Mouse (Mus musculus): Measurements from ENCODE around the gene Rtl8b. TPM values are rescaled to one million over a fixed set of nuclear protein-coding genes. Genes with fewer than 3 reads are reported as not detected.
A peak's percentile ranks its signal among the peaks of the same experiment; 100 is the strongest.

Gene Rtl8b
- 78.5 and 82.8 TPM in 2 replicates for polyA plus RNA-seq (2015; fragmentation: Nextera tagmentation; extraction: Ambion mirVana)

DNA sequence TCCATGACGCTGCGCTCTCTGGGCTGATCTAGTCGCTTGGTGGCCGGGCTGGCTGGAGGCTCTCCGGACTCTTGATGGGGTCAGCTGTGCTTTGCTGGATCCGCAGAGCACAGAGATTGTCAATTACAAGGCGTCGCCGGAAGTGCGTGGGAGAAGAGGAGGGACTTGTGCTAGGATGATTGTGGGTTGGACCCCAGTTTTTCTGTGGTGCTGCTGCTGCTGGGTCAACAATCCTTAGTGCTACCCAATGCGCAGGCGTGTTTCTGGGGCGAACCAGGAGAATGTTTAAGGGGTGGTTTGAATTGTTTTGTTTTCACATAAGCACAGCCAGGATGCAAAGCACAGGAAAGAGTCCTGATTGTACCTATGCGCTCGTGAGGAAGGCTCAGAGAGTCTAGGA lies at the start of gene Rtl8b:
Gene Rtl8b, minus strand, starts transcription at position 115 of the 400 bp plus-strand sequence.
- no peak within 1 kb of the TSS for H3K9ac ChIP-seq (ENCODE audit: low read depth, low read length)
- 27% methylated on average over 12 of the region's 15 CpGs for WGBS

DNA sequence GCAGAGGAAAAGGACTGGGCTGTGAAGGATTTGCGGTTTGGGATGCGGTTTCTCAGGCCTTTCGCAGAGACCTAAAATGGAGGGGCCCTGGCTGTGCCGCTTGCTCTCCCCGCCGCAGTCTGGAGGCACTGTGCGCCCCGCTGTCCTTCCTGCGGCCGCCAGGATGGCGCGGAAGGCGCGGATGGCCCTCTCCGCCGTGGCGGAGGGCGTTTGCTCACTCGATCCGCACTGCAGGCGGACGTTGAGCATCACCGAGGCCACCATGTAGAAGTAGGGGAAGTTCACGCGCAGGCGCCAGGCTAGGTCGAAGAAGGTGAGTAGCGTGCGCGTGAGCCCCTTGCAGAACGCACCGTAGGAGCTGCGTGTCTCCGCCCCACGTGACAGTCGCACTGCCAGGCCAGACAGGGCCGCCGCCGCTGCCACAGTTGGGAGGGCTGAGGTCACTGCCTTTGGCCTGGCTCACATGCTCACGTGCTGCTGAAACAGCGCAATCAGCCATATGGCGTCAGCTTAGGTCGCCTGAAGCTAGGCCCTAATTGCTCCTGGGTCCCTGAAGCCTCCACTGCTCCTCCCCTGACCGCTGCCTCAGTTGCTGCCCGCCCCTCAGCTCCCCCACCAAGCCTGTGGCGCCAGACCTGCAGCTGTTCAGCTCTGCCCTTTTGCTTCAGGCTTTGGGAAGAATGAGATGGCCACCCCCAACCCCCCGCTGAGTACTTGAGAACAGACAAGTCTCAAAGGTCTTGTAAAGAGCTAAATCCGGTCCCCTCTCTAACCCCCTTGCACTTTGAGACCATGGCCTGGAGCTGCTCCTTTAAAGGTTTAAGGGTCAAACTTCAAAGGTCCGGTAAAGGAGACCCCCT lies 46.3 kb upstream of the Rtl8b start:
- no peak overlapping the region; the same call in 1 of the 2 replicates for H3K4me3 ChIP-seq (replicated peaks; ENCODE audit: low read depth, low read length)
- H3K27me3 ChIP-seq (ENCODE audit: insufficient read depth, low read length), result no peaks in the 10 kb centered on the region
- H3K4me2 ChIP-seq (ENCODE audit: low read length), result peak overlapping the region; percentile 45
- 26% methylated on average over 49 of the region's 49 CpGs for WGBS
- H3K9me3 ChIP-seq (replicated peaks; ENCODE audit: low read length), result no peaks in the 10 kb centered on the region
- ATAC-seq (replicated peaks; ENCODE audit: low FRiP score, low read depth), result peak; percentile 85
- no peaks in the 10 kb centered on the region for H3K4me1 ChIP-seq (replicated peaks; ENCODE audit: insufficient read depth, low read length)
- no peak for DNase-seq (ENCODE audit: low spot score)
- no peak for TF ChIP-seq CTCF (IDR thresholded peaks at IDR 0.05; ENCODE audit: low read depth)
- H3K36me3 ChIP-seq (ENCODE audit: insufficient read depth, low read length), result no peaks in the 10 kb centered on the region
- H3K27ac ChIP-seq, result no peak overlapping the region
- 0 out of 2 replicates have a peak overlapping the region, but pooled peaks have one; percentile 42 for H3K9ac ChIP-seq (ENCODE audit: low read depth, low read length)

More for the DNA sequence above, at the start of gene Rtl8b:
- no peaks in the 10 kb centered on the region for H3K9me3 ChIP-seq (replicated peaks; ENCODE audit: low read length)
- DNase-seq (ENCODE audit: low spot score) (peak; percentile 93), ATAC-seq (replicated peaks; ENCODE audit: low FRiP score, low read depth) (peak; percentile 92)
- H3K4me1 ChIP-seq (replicated peaks; ENCODE audit: insufficient read depth, low read length), result no peaks in the 10 kb centered on the region
- H3K27me3 ChIP-seq (ENCODE audit: insufficient read depth, low read length), result no peaks in the 10 kb centered on the region
- H3K27ac ChIP-seq, result no peak within 1 kb of the TSS; the same call in 1 of the 2 replicates
- H3K4me3 ChIP-seq (replicated peaks; ENCODE audit: low read depth, low read length), result peak within 1 kb of the TSS; percentile 17; the same call in 1 of the 2 replicates
- H3K36me3 ChIP-seq (ENCODE audit: insufficient read depth, low read length), result no peaks in the 10 kb centered on the region
- H3K4me2 ChIP-seq (ENCODE audit: low read length), result peak within 1 kb of the TSS; percentile 37
- TF ChIP-seq CTCF (IDR thresholded peaks at IDR 0.05; ENCODE audit: low read depth), result no peak

DNA sequence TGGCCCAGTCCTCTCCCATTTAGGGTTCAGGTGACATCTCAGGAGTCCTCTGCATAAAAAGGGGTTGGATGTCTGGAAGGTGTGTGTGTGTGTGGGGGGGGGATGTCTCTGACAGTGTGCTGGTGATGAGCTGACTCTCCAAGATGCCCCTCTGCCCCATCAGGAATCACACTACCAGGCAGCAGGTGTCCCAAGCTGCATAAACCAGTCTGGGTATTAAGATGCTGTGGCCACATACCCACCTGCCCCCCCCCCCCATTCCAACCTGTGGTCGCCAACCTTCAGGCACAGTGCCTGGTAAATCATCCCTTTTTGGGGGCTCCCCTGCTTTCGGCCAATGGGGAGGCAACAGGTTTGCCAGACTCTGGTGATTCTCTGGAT lies 45.7 kb upstream of the Rtl8b start:
- Histone ChIP-seq H3K27ac (no peak overlapping the region), H3K9ac (ENCODE audit: low read depth, low read length) (no peak overlapping the region), H3K27me3 (ENCODE audit: insufficient read depth, low read length) (no peaks in the 10 kb centered on the region), H3K36me3 (ENCODE audit: insufficient read depth, low read length) (no peaks in the 10 kb centered on the region), H3K4me3 (replicated peaks; ENCODE audit: low read depth, low read length) (no peak overlapping the region), H3K9me3 (replicated peaks; ENCODE audit: low read length) (no peaks in the 10 kb centered on the region), H3K4me2 (ENCODE audit: low read length) (peak overlapping the region; percentile 45), H3K4me1 (replicated peaks; ENCODE audit: insufficient read depth, low read length) (no peaks in the 10 kb centered on the region)
- DNase-seq (ENCODE audit: low spot score), result no peak
- TF ChIP-seq CTCF (IDR thresholded peaks at IDR 0.05; ENCODE audit: low read depth), result no peak
- WGBS, result 54% methylated on average over 2 of the region's 2 CpGs
- 0 out of 2 replicates have a peak, but pooled peaks have one; percentile 6 for ATAC-seq (replicated peaks; ENCODE audit: low FRiP score, low read depth)

DNA sequence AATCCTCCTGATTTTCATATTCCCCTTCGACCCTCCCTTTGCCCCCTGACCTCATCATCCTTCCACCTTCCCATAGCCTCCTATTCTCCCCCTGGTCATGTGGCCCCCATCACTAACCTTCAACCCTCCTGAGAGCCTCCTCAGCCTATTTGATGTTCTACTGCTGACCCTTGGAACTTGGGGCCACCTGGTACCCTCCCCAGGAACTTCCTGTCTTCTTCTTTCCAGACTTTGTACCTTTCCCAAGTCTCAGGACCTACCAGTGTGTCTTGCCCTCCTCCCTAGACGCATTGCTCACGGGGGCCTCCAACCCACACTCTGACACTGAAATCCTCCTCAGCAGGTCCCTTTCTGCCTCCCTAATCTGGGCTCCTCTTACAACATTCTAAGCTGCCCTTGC lies 32.5 kb upstream of the Rtl8b start:
- no peak overlapping the region for H3K4me2 ChIP-seq (ENCODE audit: low read length)
- H3K9me3 ChIP-seq (replicated peaks; ENCODE audit: low read length), result no peaks in the 10 kb centered on the region
- WGBS, result 77% methylated on average over 3 of the region's 3 CpGs
- H3K4me1 ChIP-seq (replicated peaks; ENCODE audit: insufficient read depth, low read length), result no peaks in the 10 kb centered on the region
- no peak overlapping the region for H3K4me3 ChIP-seq (replicated peaks; ENCODE audit: low read depth, low read length)
- no peak overlapping the region for H3K9ac ChIP-seq (ENCODE audit: low read depth, low read length)
- H3K27ac ChIP-seq, result no peak overlapping the region
- TF ChIP-seq CTCF (IDR thresholded peaks at IDR 0.05; ENCODE audit: low read depth), result no peak
- ATAC-seq (replicated peaks; ENCODE audit: low FRiP score, low read depth) (peak; percentile 71), DNase-seq (ENCODE audit: low spot score) (no peak)
- H3K27me3 ChIP-seq (ENCODE audit: insufficient read depth, low read length), result no peaks in the 10 kb centered on the region
- H3K36me3 ChIP-seq (ENCODE audit: insufficient read depth, low read length), result no peaks in the 10 kb centered on the region

DNA sequence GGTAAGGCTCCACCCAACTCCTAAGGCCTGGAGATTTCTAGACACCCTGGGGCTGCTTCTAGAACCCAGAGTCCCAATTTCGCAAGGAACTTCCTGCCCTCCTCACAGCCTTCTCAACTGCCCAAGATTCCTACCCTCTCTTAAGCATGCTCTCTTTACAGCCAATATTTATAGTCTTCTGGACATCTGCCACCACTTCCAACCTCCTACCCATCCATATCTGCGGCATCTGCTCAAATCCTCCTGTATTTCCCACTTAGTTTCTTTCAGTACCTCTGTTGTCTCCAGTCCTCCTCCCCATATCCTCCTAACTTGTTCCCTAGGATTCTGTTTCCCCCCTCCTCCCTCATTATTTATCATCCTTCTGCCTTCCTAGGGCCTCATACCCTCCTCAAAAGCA lies 29.0 kb upstream of the Rtl8b start:
- H3K9ac ChIP-seq (ENCODE audit: low read depth, low read length), result no peak overlapping the region
- no peaks in the 10 kb centered on the region for H3K4me1 ChIP-seq (replicated peaks; ENCODE audit: insufficient read depth, low read length)
- H3K4me3 ChIP-seq (replicated peaks; ENCODE audit: low read depth, low read length), result no peak overlapping the region
- H3K9me3 ChIP-seq (replicated peaks; ENCODE audit: low read length), result no peaks in the 10 kb centered on the region
- no peak for ATAC-seq (replicated peaks; ENCODE audit: low FRiP score, low read depth)
- no peak for TF ChIP-seq CTCF (IDR thresholded peaks at IDR 0.05; ENCODE audit: low read depth)
- DNase-seq (ENCODE audit: low spot score), result no peak
- WGBS, result 80% methylated on average over 2 of the region's 2 CpGs
- no peak overlapping the region for H3K4me2 ChIP-seq (ENCODE audit: low read length)
- no peak overlapping the region for H3K27ac ChIP-seq
- no peaks in the 10 kb centered on the region for H3K36me3 ChIP-seq (ENCODE audit: insufficient read depth, low read length)
- H3K27me3 ChIP-seq (ENCODE audit: insufficient read depth, low read length), result no peaks in the 10 kb centered on the region

DNA sequence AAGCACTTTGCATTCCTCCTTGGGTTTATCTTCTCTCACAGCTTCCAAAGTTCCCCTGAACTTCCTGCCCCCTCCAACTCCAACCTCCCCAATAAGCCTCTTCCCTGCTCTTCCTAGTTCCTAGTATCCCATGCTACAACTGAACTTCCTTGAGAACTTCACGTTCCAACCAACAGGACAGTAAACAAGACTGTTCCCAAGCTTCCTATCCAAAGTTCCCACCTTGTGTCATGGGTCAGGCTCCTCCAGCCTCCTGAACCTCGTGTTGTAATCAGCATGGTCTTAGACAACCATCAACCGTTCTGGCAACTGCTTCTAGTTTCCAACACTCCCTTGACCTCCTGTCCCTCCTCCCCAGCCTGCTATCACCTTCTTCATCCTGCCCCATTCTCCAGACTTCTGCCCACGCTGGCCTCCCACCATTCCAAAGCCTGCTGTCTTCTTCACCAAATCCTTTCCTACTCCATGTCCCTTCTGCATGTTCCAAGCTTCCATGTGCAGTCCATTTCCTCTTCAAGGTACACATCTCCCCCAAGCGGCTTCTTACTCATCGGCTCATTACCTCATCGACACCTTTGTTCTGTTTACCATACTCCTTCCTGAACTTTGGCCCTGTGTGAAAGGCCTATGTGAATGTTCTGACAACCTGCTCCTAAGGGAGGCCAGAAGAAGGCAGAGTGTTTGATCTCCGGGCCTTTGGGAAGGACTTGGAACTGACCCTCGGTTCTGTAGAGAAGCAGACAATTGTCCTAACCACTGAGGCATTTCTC lies 24.0 kb upstream of the Rtl8b start:
- DNase-seq (ENCODE audit: low spot score) (no peak), ATAC-seq (replicated peaks; ENCODE audit: low FRiP score, low read depth) (peak; percentile 71; the same call in 1 of the 2 replicates)
- Histone ChIP-seq H3K36me3 (ENCODE audit: insufficient read depth, low read length) (no peaks in the 10 kb centered on the region), H3K9me3 (replicated peaks; ENCODE audit: low read length) (no peaks in the 10 kb centered on the region), H3K9ac (ENCODE audit: low read depth, low read length) (no peak overlapping the region), H3K27me3 (ENCODE audit: insufficient read depth, low read length) (no peaks in the 10 kb centered on the region), H3K4me2 (ENCODE audit: low read length) (no peak overlapping the region), H3K4me1 (replicated peaks; ENCODE audit: insufficient read depth, low read length) (no peaks in the 10 kb centered on the region), H3K27ac (no peak overlapping the region), H3K4me3 (replicated peaks; ENCODE audit: low read depth, low read length) (no peak overlapping the region)
- 76% methylated on average over 9 of the region's 9 CpGs for WGBS
- no peak for TF ChIP-seq CTCF (IDR thresholded peaks at IDR 0.05; ENCODE audit: low read depth)
